In the genomic region with DNA sequence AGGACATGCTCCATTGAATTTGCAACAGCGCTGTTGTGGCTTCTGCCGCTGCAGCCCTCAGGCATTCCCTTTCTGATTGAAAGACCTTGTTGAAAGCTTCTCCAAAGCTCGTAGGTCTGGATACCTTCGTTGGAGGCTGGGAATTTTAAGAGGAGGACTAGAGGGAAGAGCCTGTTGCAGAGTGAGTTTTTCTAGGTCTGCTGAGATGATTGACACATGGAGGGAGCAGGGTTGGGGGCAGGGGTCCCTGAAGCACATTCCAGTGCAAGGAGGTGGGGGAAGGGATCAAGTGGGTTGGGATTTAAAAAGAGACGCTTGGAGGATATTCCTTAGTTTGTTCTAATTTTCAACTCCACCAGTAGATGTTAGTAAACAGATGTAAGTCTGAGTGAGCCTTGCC, we compare ENCODE assay signal across 8 mouse cellular contexts. TPM values are rescaled to one million over a fixed set of nuclear protein-coding genes. Genes with fewer than 3 reads are reported as not detected.
DNase-seq lines count a peak whose midpoint lies in the region; ATAC-seq and TF ChIP-seq lines count a peak whose summit lies in the region.

No protein-coding gene starts in this region.

- H3K27me3 ChIP-seq in lung, embryonic 14.5 days (ENCODE audit: insufficient read depth, low read length): no peaks in the 10 kb centered on the region
- no peaks in the 10 kb centered on the region for H3K27me3 ChIP-seq in forebrain, embryonic 11.5 days (ENCODE audit: control insufficient read depth, insufficient read depth, low read length)
- no peaks in the 10 kb centered on the region for H3K27me3 ChIP-seq in limb, embryonic 10.5 days (ENCODE audit: low read depth, poor library complexity, severe bottlenecking)
- no peaks in the 10 kb centered on the region for H3K27me3 ChIP-seq in neural tube, embryonic 15.5 days (replicated peaks)

- H3K4me3 ChIP-seq in lung, embryonic 14.5 days (ENCODE audit: low read depth, low read length): no peak overlapping the region
- peak overlapping the region; percentile 26 for H3K4me3 ChIP-seq in forebrain, embryonic 11.5 days (ENCODE audit: low read depth, low read length)
- H3K4me3 ChIP-seq in limb, embryonic 10.5 days: peak overlapping the region; percentile 24; the same call in 1 of the 2 replicates
- H3K4me3 ChIP-seq in neural tube, embryonic 15.5 days (replicated peaks): peak overlapping the region; percentile 79

- DNase-seq in lung, embryonic 14.5 days: no peak
- no peak for DNase-seq in lung, postnatal 25 days (ENCODE audit: low spot score)
- DNase-seq in forebrain, embryonic 11.5 days (ENCODE audit: low spot score): no peak
- no peak for DNase-seq in limb, embryonic 10.5 days (ENCODE audit: low spot score)
- DNase-seq in left cerebral cortex, postnatal 14 days (ENCODE audit: low spot score in 2 of 2): no peak
- no peak for DNase-seq in thymus, postnatal 25 days

- H3K27ac ChIP-seq in lung, embryonic 14.5 days (ENCODE audit: low read depth): no peak overlapping the region
- H3K27ac ChIP-seq in forebrain, embryonic 11.5 days (ENCODE audit: low read depth, low read length): no peak overlapping the region
- peak overlapping the region; percentile 14; the same call in 1 of the 2 replicates for H3K27ac ChIP-seq in limb, embryonic 10.5 days
- peak overlapping the region; percentile 43 for H3K27ac ChIP-seq in neural tube, embryonic 15.5 days (replicated peaks)

- 23% methylated on average over 5 of the region's 5 CpGs for WGBS in lung, embryonic 14.5 days
- 9% methylated on average over 5 of the region's 5 CpGs for WGBS in forebrain, embryonic 11.5 days
- 49% methylated on average over 5 of the region's 5 CpGs for WGBS in limb, embryonic 10.5 days
- WGBS in neural tube, embryonic 15.5 days: 13% methylated on average over 5 of the region's 5 CpGs

- H3K9me3 ChIP-seq in lung, embryonic 14.5 days (ENCODE audit: low read depth, low read length): no peaks in the 10 kb centered on the region
- H3K9me3 ChIP-seq in forebrain, embryonic 11.5 days (ENCODE audit: control insufficient read depth, low read length): no peaks in the 10 kb centered on the region
- H3K9me3 ChIP-seq in limb, embryonic 10.5 days (replicated peaks): no peaks in the 10 kb centered on the region
- H3K9me3 ChIP-seq in neural tube, embryonic 15.5 days (replicated peaks): no peaks in the 10 kb centered on the region

- no peak for ATAC-seq in lung, embryonic 14.5 days (ENCODE audit: insufficient read depth)
- no peak for ATAC-seq in forebrain, embryonic 11.5 days (replicated peaks; ENCODE audit: low FRiP score)
- no peak for ATAC-seq in neural tube, embryonic 15.5 days (ENCODE audit: low FRiP score)
- no peak for ATAC-seq in megakaryocyte, adult 5-6 weeks (ENCODE audit: poor library complexity, severe bottlenecking)

- no peak for TF ChIP-seq CTCF in lung, embryonic 14.5 days (IDR thresholded peaks at IDR 0.05; ENCODE audit: low read depth)

- 0 out of 2 replicates have a peak, but pooled peaks cover 6% of the 10 kb centered on the region for H3K4me1 ChIP-seq in lung, embryonic 14.5 days (ENCODE audit: insufficient read depth)
- H3K4me1 ChIP-seq in forebrain, embryonic 11.5 days (replicated peaks; ENCODE audit: control insufficient read depth, insufficient read depth, low read length): peaks cover 16% of the 10 kb centered on the region; the same call in 1 of the 2 replicates
- peaks cover 31% of the 10 kb centered on the region for H3K4me1 ChIP-seq in limb, embryonic 10.5 days
- H3K4me1 ChIP-seq in neural tube, embryonic 15.5 days: peaks cover 49% of the 10 kb centered on the region

- intact Hi-C loops in left cerebral cortex, postnatal 14 days (cut with DNase I): no loop called here

- no peak overlapping the region for H3K9ac ChIP-seq in lung, embryonic 14.5 days
- H3K9ac ChIP-seq in forebrain, embryonic 11.5 days (ENCODE audit: low read length): peak overlapping the region; percentile 53
- peak overlapping the region; percentile 95 for H3K9ac ChIP-seq in neural tube, embryonic 15.5 days (replicated peaks)

- H3K36me3 ChIP-seq in lung, embryonic 14.5 days (ENCODE audit: insufficient read depth): no peaks in the 10 kb centered on the region
- H3K36me3 ChIP-seq in forebrain, embryonic 11.5 days (ENCODE audit: control insufficient read depth, insufficient read depth, low read length): no peaks in the 10 kb centered on the region
- H3K36me3 ChIP-seq in limb, embryonic 10.5 days: 0 out of 2 replicates have a peak, but pooled peaks cover 2% of the 10 kb centered on the region
- peaks cover 10% of the 10 kb centered on the region; the same call in 1 of the 2 replicates for H3K36me3 ChIP-seq in neural tube, embryonic 15.5 days

- peak overlapping the region; percentile 34 for H3K4me2 ChIP-seq in lung, embryonic 14.5 days
- peak overlapping the region; percentile 53 for H3K4me2 ChIP-seq in forebrain, embryonic 11.5 days (ENCODE audit: low read depth, low read length, severe bottlenecking)
- peak overlapping the region; percentile 86 for H3K4me2 ChIP-seq in neural tube, embryonic 15.5 days

RNA-seq across cellular contexts. Expression of a gene that starts 3.1 kb away (rescaled TPM):
- polyA plus RNA-seq in lung, embryonic 14.5 days (2014; fragmentation: Nextera tagmentation; extraction: Ambion mirVana): 4.0 and 4.4 TPM in 2 replicates
- polyA plus RNA-seq in forebrain, embryonic 11.5 days (2014; fragmentation: Nextera tagmentation; extraction: Ambion mirVana): 18.1 and 23.8 TPM in 2 replicates
- 14.9 and 22.9 TPM in 2 replicates for polyA plus RNA-seq in limb, embryonic 10.5 days (2016; fragmentation: Nextera tagmentation; extraction: Ambion mirVana)
- polyA plus RNA-seq in neural tube, embryonic 15.5 days (2015; fragmentation: Nextera tagmentation; extraction: Ambion mirVana): 348 and 414 TPM in 2 replicates
- total RNA-seq in left cerebral cortex, postnatal 14 days (2021): 100 to 1,000 TPM; 351 TPM
- 1.6 and 2.6 TPM in 2 replicates for total RNA-seq in megakaryocyte, adult 5-6 weeks (2015)
- total RNA-seq in megakaryocyte, adult 5-6 weeks (2017): 1.4 and 2.6 TPM in 2 replicates

RNA-seq across cellular contexts. Expression of a gene that starts 18.4 kb away (rescaled TPM):
- 50.6 and 52.6 TPM in 2 replicates for polyA plus RNA-seq in lung, embryonic 14.5 days (2014; fragmentation: Nextera tagmentation; extraction: Ambion mirVana)
- 61.0 and 68.6 TPM in 2 replicates for polyA plus RNA-seq in forebrain, embryonic 11.5 days (2014; fragmentation: Nextera tagmentation; extraction: Ambion mirVana)
- 57.7 and 69.3 TPM in 2 replicates for polyA plus RNA-seq in limb, embryonic 10.5 days (2016; fragmentation: Nextera tagmentation; extraction: Ambion mirVana)
- polyA plus RNA-seq in neural tube, embryonic 15.5 days (2015; fragmentation: Nextera tagmentation; extraction: Ambion mirVana): 139 and 158 TPM in 2 replicates
- 100 to 1,000 TPM; 122 to 124 TPM for total RNA-seq in left cerebral cortex, postnatal 14 days (2021)
- 46.6 and 50.1 TPM in 2 replicates for total RNA-seq in megakaryocyte, adult 5-6 weeks (2015)
- 52.3 and 60.5 TPM in 2 replicates for total RNA-seq in megakaryocyte, adult 5-6 weeks (2017)

Comparison
In these comparisons a context has a peak if more than half of its experiments do, and no peak if none do; other contexts are left out.
1. H3K27ac ChIP-seq: peak in limb, embryonic 10.5 days (single experiment) and neural tube, embryonic 15.5 days (single experiment); none in lung, embryonic 14.5 days (single experiment) and forebrain, embryonic 11.5 days (single experiment).
2. H3K4me2 ChIP-seq: peak in every context shown above with its lines; median percentile 86 in neural tube, embryonic 15.5 days; 53 in forebrain, embryonic 11.5 days; 34 in lung, embryonic 14.5 days.
3. RNA of a gene that starts 3.1 kb away (polyA plus RNA-seq): 348 to 414 TPM in neural tube, embryonic 15.5 days; 14.9 to 22.9 TPM in limb, embryonic 10.5 days, 18.1 to 23.8 TPM in forebrain, embryonic 11.5 days and 4.0 to 4.4 TPM in lung, embryonic 14.5 days; every median in the first group is over 10 times any median in the second.